Mouse (Mus musculus) C2C12 (cell line): ENCODE measurements around the gene Otp.

ENCODE experiments used
- CEBPB ChIP-seq: IDR thresholded peaks from one replicate; pipeline ENCODE4 v1.6.1; 2011; ENCODE audit warnings: low read depth, mild to moderate bottlenecking, control low read depth, moderate library complexity
- CTCF ChIP-seq: IDR thresholded peaks from one replicate; pipeline ENCODE4 v1.5.1; 2011; ENCODE audit not compliant: control insufficient read depth, insufficient read depth, insufficient read length
- MAX ChIP-seq: IDR thresholded peaks from one replicate; pipeline ENCODE4 v1.6.1; 2011; ENCODE audit warnings: mild to moderate bottlenecking, control low read depth
- MYOD1 ChIP-seq: IDR thresholded peaks from one replicate; pipeline ENCODE4 v1.6.1; 2011; ENCODE audit warnings: low read depth; ENCODE audit not compliant: control insufficient read depth, insufficient read length
- MYOG ChIP-seq: IDR thresholded peaks from one replicate; pipeline ENCODE4 v1.6.1; 2011; ENCODE audit not compliant: control insufficient read depth, insufficient read length; ENCODE audit errors: extremely low read depth

DNA sequence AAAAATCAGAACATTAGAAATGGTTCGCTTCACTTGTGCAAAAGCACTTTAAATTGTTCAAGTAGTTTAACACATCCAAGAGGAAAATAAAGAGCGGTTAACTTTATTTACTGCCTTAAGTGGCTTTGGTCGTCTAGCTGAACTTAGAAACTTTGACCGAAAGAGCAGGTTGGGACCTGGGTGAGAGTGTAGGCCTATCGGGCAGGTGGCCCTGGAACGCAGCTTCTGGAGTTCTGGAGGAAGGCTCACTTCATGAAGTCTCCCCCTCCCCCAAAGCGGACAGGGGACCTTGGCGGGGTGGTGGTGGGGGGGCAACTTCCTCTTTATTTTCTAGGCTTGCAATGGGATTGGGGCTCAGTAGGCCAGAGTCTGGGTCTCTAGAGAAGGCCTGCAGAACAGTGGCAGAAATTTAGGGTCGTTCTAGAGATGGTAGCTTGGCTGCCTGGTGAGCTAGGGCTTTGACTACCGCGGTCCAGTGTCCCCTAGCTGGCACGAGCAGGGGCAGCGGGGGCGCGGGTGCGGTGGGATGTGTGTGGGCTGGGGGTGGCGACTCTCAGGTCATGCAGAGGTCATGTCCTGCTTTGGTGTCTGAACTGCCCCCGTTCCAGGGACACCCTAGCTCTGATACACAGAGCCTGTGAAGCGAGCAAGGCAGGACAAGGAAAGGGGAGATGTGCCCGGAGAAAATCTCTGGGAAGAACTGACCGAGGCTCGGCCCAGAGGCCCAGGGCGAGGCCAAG lies 576 bp upstream of the Otp start:
- TF ChIP-seq MAX (no peak), CTCF (no peak), MYOG (no peak), MYOD1 (no peak), CEBPB (no peak)
